Mouse (Mus musculus) CH12.LX (cell line): Measurements from ENCODE around the gene Plekhb2. TPM values are rescaled to one million over a fixed set of nuclear protein-coding genes. Genes with fewer than 3 reads are reported as not detected.

ENCODE experiments used
- DNase-seq: peaks from one replicate; pipeline ENCODE4 v3.0.0-alpha.2; 2013; ENCODE audit errors: extremely low read depth
- H3K27ac ChIP-seq: 2 replicates; pipeline ENCODE4 v1.5.1; 2012; ENCODE audit warnings: low read depth, mild to moderate bottlenecking, control low read depth, moderate library complexity; ENCODE audit not compliant: insufficient read depth
- H3K27me3 ChIP-seq: replicated peaks from 2 replicates; pipeline ENCODE3; 2012; ENCODE audit warnings: inconsistent platforms
- H3K36me3 ChIP-seq, 2 experiments: replicated peaks in 1 of 2; 2 replicates each; pipeline versions ENCODE3 to v1.6.1; 2012; ENCODE audit warnings: inconsistent platforms in 1 of 2, low read length in 1 of 2, mild to moderate bottlenecking in 1 of 2, mixed read lengths in 1 of 2, moderate library complexity in 1 of 2; ENCODE audit not compliant: control insufficient read depth in 1 of 2, insufficient read depth in 1 of 2
- H3K4me1 ChIP-seq, 2 experiments: 2 replicates each; pipeline ENCODE4 v1.6.1; 2012; ENCODE audit warnings: inconsistent platforms in 1 of 2, moderate library complexity in 1 of 2; ENCODE audit not compliant: insufficient read depth in 2 of 2, control insufficient read depth in 1 of 2
- H3K4me2 ChIP-seq: 2 replicates; pipeline ENCODE4 v1.6.1; 2012; ENCODE audit warnings: low read depth, mild to moderate bottlenecking, control low read depth; ENCODE audit not compliant: poor library complexity, insufficient read depth, severe bottlenecking
- H3K4me3 ChIP-seq, 3 experiments: fragments of 150-350 bp in 1 of 3; sonication (generic) in 1 of 3; replicated peaks in 1 of 3; 2 replicates each; pipeline versions ENCODE3 to v1.5.1; 2011 to 2012; ENCODE audit warnings: low read depth in 2 of 3, low read length in 2 of 3, mild to moderate bottlenecking in 2 of 3, moderate library complexity in 2 of 3, control low read depth in 1 of 3, improper control_type of control experiment in 1 of 3, inconsistent platforms in 1 of 3, mixed read lengths in 1 of 3; ENCODE audit not compliant: poor library complexity in 1 of 3
- H3K79me2 ChIP-seq: replicated peaks from 2 replicates; pipeline ENCODE4 v1.6.1; 2012; ENCODE audit warnings: mild to moderate bottlenecking, moderate library complexity; ENCODE audit not compliant: control insufficient read depth, poor library complexity, insufficient read depth, severe bottlenecking; ENCODE audit errors: extremely low read depth
- H3K9ac ChIP-seq: 2 replicates; pipeline ENCODE4 v1.6.1; 2012; ENCODE audit warnings: low read depth, mild to moderate bottlenecking, control low read depth, moderate library complexity; ENCODE audit not compliant: insufficient read depth
- H3K9me3 ChIP-seq: replicated peaks from 2 replicates; pipeline ENCODE3; 2012; ENCODE audit warnings: low read length, inconsistent platforms, mixed read lengths
- ETS1 ChIP-seq: conservative IDR thresholded peaks from 2 replicates; pipeline ENCODE4 v1.6.1; 2012; ENCODE audit warnings: low read depth, mild to moderate bottlenecking, inconsistent platforms, low read length, improper control_type of control experiment, moderate library complexity
- IRF4 ChIP-seq: IDR thresholded peaks from 2 replicates; pipeline ENCODE4 v1.6.1; 2014; ENCODE audit warnings: low read depth, mild to moderate bottlenecking, inconsistent platforms, low read length, improper control_type of control experiment
- JUND ChIP-seq: conservative IDR thresholded peaks from 2 replicates; pipeline ENCODE4 v1.6.1; 2011; ENCODE audit warnings: low read depth, low read length, improper control_type of control experiment
- MAFK ChIP-seq: IDR thresholded peaks from 2 replicates; pipeline ENCODE4 v1.6.1; 2011; ENCODE audit warnings: low read length, improper control_type of control experiment; ENCODE audit not compliant: insufficient replicate concordance
- MEF2A ChIP-seq: IDR thresholded peaks from 2 replicates; pipeline ENCODE4 v1.6.1; 2014; ENCODE audit warnings: low read depth, mild to moderate bottlenecking, inconsistent platforms, low read length, improper control_type of control experiment, borderline replicate concordance
- MXI1 ChIP-seq: IDR thresholded peaks from 2 replicates; pipeline ENCODE4 v1.6.1; 2011; ENCODE audit warnings: mild to moderate bottlenecking, low read depth, low read length, improper control_type of control experiment
- NELFE ChIP-seq: IDR thresholded peaks from 2 replicates; pipeline ENCODE4 v1.6.1; 2011; ENCODE audit warnings: low read depth, low read length, improper control_type of control experiment
- NRF1 ChIP-seq: IDR thresholded peaks from 2 replicates; pipeline ENCODE4 v1.6.1; 2014; ENCODE audit warnings: low read depth, mild to moderate bottlenecking, inconsistent platforms, low read length, improper control_type of control experiment, moderate library complexity
- POLR2A ChIP-seq: IDR thresholded peaks from 2 replicates; pipeline ENCODE4 v1.6.1; 2011; ENCODE audit warnings: low read depth, mild to moderate bottlenecking, improper control_type of control experiment, low read length
- POLR2AphosphoS2 ChIP-seq: IDR thresholded peaks from 2 replicates; pipeline ENCODE4 v1.6.1; 2011; ENCODE audit warnings: low read depth, low read length, improper control_type of control experiment
- RCOR1 ChIP-seq: conservative IDR thresholded peaks from 2 replicates; pipeline ENCODE4 v1.6.1; 2012; ENCODE audit warnings: low read depth, mild to moderate bottlenecking, inconsistent platforms, low read length, improper control_type of control experiment
- SIN3A ChIP-seq: IDR thresholded peaks from 2 replicates; pipeline ENCODE4 v1.6.1; 2012; ENCODE audit warnings: low read length, improper control_type of control experiment, inconsistent platforms
- TBP ChIP-seq: conservative IDR thresholded peaks from 2 replicates; pipeline ENCODE4 v1.6.1; 2011; ENCODE audit warnings: low read depth, low read length, improper control_type of control experiment
- ZMIZ1 ChIP-seq: IDR thresholded peaks from 2 replicates; pipeline ENCODE4 v1.6.1; 2012; ENCODE audit warnings: low read depth, mild to moderate bottlenecking, inconsistent platforms, low read length, improper control_type of control experiment
- dilution Hi-C: fragments of 300-500 bp; cut with MboI; formaldehyde crosslinking; loops from 2 replicates; pipeline ENCODE4 v1.14.3; 2020; ENCODE audit warnings: low sequenced_read_pairs; ENCODE audit not compliant: extremely low pct_unique_long_range_greater_than_20kb, extremely low pct_ligation_motif_present
- in situ Hi-C: fragments of 300-500 bp; cut with MboI; formaldehyde crosslinking; loops from 3 replicates; pipeline ENCODE4 v1.14.3; 2019; ENCODE audit warnings: low sequenced_read_pairs, low pct_ligation_motif_present, low pct_unique_long_range_greater_than_20kb, mixed read lengths
- polyA plus RNA-seq: library from polyadenylated mRNA; unstranded; fragments of >175 nt; gene quantifications from 2 replicates; pipeline ENCODE4 v1.2.1, GENCODE M21; 2012; ENCODE audit warnings: low read depth; ENCODE audit not compliant: insufficient read length
- total RNA-seq, 2 experiments: library from RNA; depleted of rRNA; stranded (reverse); fragments of 300-350 nt in 1 of 2; fragments of >200 nt in 1 of 2; gene quantifications; 2 replicates each; pipeline ENCODE4 v1.2.3; 2012 to 2014

Gene Plekhb2
- total and polyA plus RNA-seq, 3 experiments, result 21.0 to 44.8 (median 23.8) TPM

DNA sequence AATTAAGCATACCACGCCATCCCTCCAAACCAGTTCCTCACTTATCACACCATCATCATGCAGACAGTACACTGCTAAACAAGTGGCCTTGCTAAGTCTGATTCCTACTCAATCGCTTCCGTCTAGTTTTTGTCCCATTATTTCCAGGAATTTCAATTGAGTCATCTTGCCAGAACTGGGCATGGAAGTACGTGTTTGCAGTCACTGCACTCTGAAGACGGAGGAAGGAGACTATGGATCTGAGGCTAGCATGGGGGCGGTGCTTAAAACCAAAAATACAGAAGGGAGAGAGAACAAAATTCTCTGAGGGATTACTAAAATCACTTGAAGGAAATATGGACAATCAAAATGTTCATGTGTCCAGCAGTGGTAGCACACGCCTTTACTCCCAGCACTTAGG is 27.0 kb upstream of the Plekhb2 start:
- no peak overlapping the region for H3K9ac ChIP-seq
- no peak overlapping the region for H3K4me2 ChIP-seq
- no peaks in the 10 kb centered on the region for H3K27me3 ChIP-seq
- H3K4me1 ChIP-seq, result peaks cover 2 to 38% of the 10 kb centered on the region in 2 experiments; a peak in 3 of 4 replicates
- H3K79me2 ChIP-seq, result peaks cover 30% of the 10 kb centered on the region
- H3K9me3 ChIP-seq, result no peaks in the 10 kb centered on the region
- H3K36me3 ChIP-seq, result peaks cover 62 to 90% of the 10 kb centered on the region in 2 experiments
- DNase-seq, result no peak
- TF ChIP-seq SIN3A (no peak), POLR2A (no peak), MAFK (no peak), POLR2AphosphoS2 (no peak), NRF1 (no peak), ZMIZ1 (no peak), RCOR1 (no peak), ETS1 (no peak)
- dilution Hi-C loops (no loop called here), in situ Hi-C loops (no loop called here)
- no peak overlapping the region for H3K27ac ChIP-seq
- no peak overlapping the region for H3K4me3 ChIP-seq

DNA sequence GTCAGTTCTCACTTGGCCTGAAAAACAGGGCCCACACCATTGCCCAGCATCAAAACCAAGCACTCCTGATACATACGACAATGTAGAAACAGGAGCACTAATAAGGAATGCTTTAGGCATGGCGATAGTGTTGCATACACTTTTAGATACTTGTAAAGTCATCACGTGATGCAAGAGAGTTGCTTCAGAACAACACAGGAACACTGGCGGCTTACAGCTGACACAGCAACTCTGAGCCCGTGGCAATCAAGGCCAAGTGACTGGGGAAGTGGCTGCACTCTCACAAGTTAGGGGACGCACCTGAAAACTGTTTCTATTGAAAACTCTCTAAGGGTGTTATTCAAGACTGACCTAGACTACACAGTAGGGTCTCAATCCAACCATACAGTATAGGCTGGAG is 26.4 kb upstream of the Plekhb2 start:
- dilution Hi-C loops, result no loop called here
- H3K36me3 ChIP-seq, result peaks cover 60 to 90% of the 10 kb centered on the region in 2 experiments
- in situ Hi-C loops, result no loop called here

DNA sequence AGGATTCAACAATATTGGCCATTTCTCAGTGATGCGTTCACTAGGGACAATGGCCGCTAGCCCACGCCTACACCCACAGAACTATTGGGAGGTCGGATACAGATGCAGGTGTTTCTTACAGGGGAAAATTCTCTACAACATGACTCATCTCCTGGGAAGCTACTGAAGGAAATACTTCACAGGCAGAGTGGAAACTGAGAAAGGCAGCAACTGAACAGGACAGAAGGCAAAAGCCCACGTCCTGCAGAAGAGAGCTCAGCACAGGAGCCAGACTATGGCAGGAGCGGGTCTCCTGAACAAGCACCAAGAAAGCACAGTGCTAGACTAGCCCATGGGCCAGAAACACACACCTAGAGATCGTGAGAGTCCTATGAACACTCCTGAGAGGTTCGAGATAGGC is 25.6 kb upstream of the Plekhb2 start:
- Histone ChIP-seq H3K4me2 (no peak overlapping the region), H3K4me1 (peaks cover 11 to 52% of the 10 kb centered on the region in 2 experiments), H3K79me2 (peaks cover 34% of the 10 kb centered on the region), H3K9me3 (no peaks in the 10 kb centered on the region), H3K27me3 (no peaks in the 10 kb centered on the region), H3K27ac (no peak overlapping the region), H3K9ac (no peak overlapping the region), H3K4me3 (no peak overlapping the region), H3K36me3 (peaks cover 59 to 90% of the 10 kb centered on the region in 2 experiments)
- no peak for TF ChIP-seq JUND
- no peak for TF ChIP-seq MEF2A
- TF ChIP-seq MXI1, result no peak
- TF ChIP-seq IRF4, result no peak
- no peak for TF ChIP-seq TBP
- TF ChIP-seq SIN3A, result no peak
- no peak for DNase-seq
- in situ Hi-C loops, result no loop called here
- dilution Hi-C loops, result no loop called here

More for the DNA sequence above, 26.4 kb upstream of the Plekhb2 start:
- Histone ChIP-seq H3K4me2 (no peak overlapping the region), H3K27me3 (no peaks in the 10 kb centered on the region), H3K27ac (no peak overlapping the region), H3K4me1 (peaks cover 6 to 44% of the 10 kb centered on the region in 2 experiments), H3K4me3 (no peak overlapping the region), H3K9ac (no peak overlapping the region), H3K9me3 (no peaks in the 10 kb centered on the region), H3K79me2 (peaks cover 32% of the 10 kb centered on the region)
- DNase-seq, result no peak
- TF ChIP-seq MAFK, result 0 out of 2 replicates have a peak, but pooled peaks have one; percentile 18
- no peak for TF ChIP-seq NELFE
